Mouse (Mus musculus) adrenal gland, adult 18-20 months (tissue): ENCODE results near the gene Lsm2. TPM values are rescaled to one million over a fixed set of nuclear protein-coding genes. Genes with fewer than 3 reads are reported as not detected.
"Not testable (repeated sequence)": the region's sequence is repeated elsewhere in the genome, so short reads cannot be mapped to it uniquely, and the experiment has no call there.

ENCODE experiments used
- DNase-seq, 2 experiments: peaks; one replicate each; pipeline ENCODE4 v3.0.0; 2021 to 2022; ENCODE audit warnings: low spot score in 2 of 2
- total RNA-seq, 2 experiments: library from RNA; stranded (reverse); gene quantifications; 1 replicate in 1 of 2; 2 replicates in 1 of 2; pipeline ENCODE4 v1.2.3; 2021

Lsm2 gene
- total RNA-seq, 2 experiments from 2014 or later, result 31.9 to 34.5 TPM

GRCm38 (mm10) chr17:35027277-35028068 lies 45.8 kb downstream of the Lsm2 start, which contains the start of gene Sapcd1:
Gene Sapcd1, minus strand, starts transcription at chr17:35028016.
- DNase-seq, result no peak

- DNase-seq, result no peak
Measured at GRCm38 (mm10) chr17:35028315-35028714, 46.7 kb downstream of the Lsm2 start.

GRCm38 (mm10) chr17:35029691-35030532 lies 48.2 kb downstream of the Lsm2 start:
- DNase-seq, result no peak

- no peak for DNase-seq
Measured at GRCm38 (mm10) chr17:35031272-35031671, 49.6 kb downstream of the Lsm2 start.

- no peak for DNase-seq
Measured at GRCm38 (mm10) chr17:35031880-35032279, 50.2 kb downstream of the Lsm2 start.

- DNase-seq, result no peak
Measured at GRCm38 (mm10) chr17:35032323-35032870, 50.7 kb downstream of the Lsm2 start.

GRCm38 (mm10) chr17:35033703-35034102 lies 52.0 kb downstream of the Lsm2 start:
- DNase-seq, result not testable (repeated sequence)

- DNase-seq, result no peak
Measured at GRCm38 (mm10) chr17:35034896-35035295, 53.2 kb downstream of the Lsm2 start.

Other genes starting within 250 kb of the Lsm2 start
- gene C4b, start 238.0 kb upstream of the Lsm2 start, total RNA-seq, result 100 to 1,000 TPM in 1 of 2 experiments, 10 to 100 TPM in 1; 99.1 to 174 TPM
- over 10,000 TPM in 1 of 2 experiments, 1,000 to 10,000 TPM in 1; 3,976 to 16,190 TPM for gene Cyp21a1, start 177.3 kb upstream of the Lsm2 start, total RNA-seq
- 10 to 100 TPM; 54.2 to 62.5 TPM for gene Stk19, start 144.9 kb upstream of the Lsm2 start, total RNA-seq
- gene Dxo, start 144.8 kb upstream of the Lsm2 start, total RNA-seq, result 10 to 100 TPM; 75.5 to 82.1 TPM
- gene Skiv2l, start 131.7 kb upstream of the Lsm2 start, total RNA-seq, result 10 to 100 TPM; 60.8 to 65.9 TPM
- gene Nelfe, start 131.5 kb upstream of the Lsm2 start, total RNA-seq, result 10 to 100 TPM; 46.1 to 54.5 TPM
- gene Cfb, start 119.3 kb upstream of the Lsm2 start, total RNA-seq, result 10 to 100 TPM; 14.6 to 38.9 TPM
- gene Zbtb12, start 102.4 kb upstream of the Lsm2 start, total RNA-seq, result 10 to 100 TPM in 1 of 2 experiments, 1 to 10 TPM in 1; 9.9 to 12.4 TPM
- gene Gm20547, start 99.8 kb upstream of the Lsm2 start, total RNA-seq, result under 1 TPM in 1 of 2 experiments, not detected in 1; 0.19 TPM
- 10 to 100 TPM; 88.3 to 89.2 TPM for gene C2, start 83.6 kb upstream of the Lsm2 start, total RNA-seq
- gene Ehmt2, start 83.4 kb upstream of the Lsm2 start, total RNA-seq, result 100 to 1,000 TPM; 101 to 144 TPM
- under 1 TPM; 0.30 to 0.51 TPM for gene Slc44a4, start 67.4 kb upstream of the Lsm2 start, total RNA-seq
- gene Neu1, start 50.6 kb upstream of the Lsm2 start, total RNA-seq, result 10 to 100 TPM; 22.5 to 24.3 TPM
- gene Hspa1b, start 22.6 kb upstream of the Lsm2 start, total RNA-seq, result 100 to 1,000 TPM; 635 to 643 TPM
- gene Gm20481, start 11.9 kb upstream of the Lsm2 start, total RNA-seq, result under 1 TPM in 1 of 2 experiments, not detected in 1; 0.60 TPM
- 100 to 1,000 TPM; 195 to 256 TPM for gene Hspa1a, start 9.7 kb upstream of the Lsm2 start, total RNA-seq
- under 1 TPM; 0.30 to 0.58 TPM for gene Hspa1l, start 9.2 kb upstream of the Lsm2 start, total RNA-seq
- 10 to 100 TPM; 49.8 to 64.8 TPM for gene Vars, start 19.1 kb downstream of the Lsm2 start, total RNA-seq
- under 1 TPM; 0.50 to 0.61 TPM for gene Vwa7, start 34.7 kb downstream of the Lsm2 start, total RNA-seq
- under 1 TPM in 1 of 2 experiments, not detected in 1; 0.51 TPM for gene Sapcd1, start 46.2 kb downstream of the Lsm2 start, total RNA-seq
- gene Msh5, start 64.9 kb downstream of the Lsm2 start, total RNA-seq, result 1 to 10 TPM; 1.1 to 1.3 TPM
- gene Clic1, start 68.1 kb downstream of the Lsm2 start, total RNA-seq, result 10 to 100 TPM; 71.9 to 92.9 TPM
- gene Ddah2, start 77.2 kb downstream of the Lsm2 start, total RNA-seq, result 10 to 100 TPM in 1 of 2 experiments, 1 to 10 TPM in 1; 9.1 to 17.0 TPM
- gene Ly6g6c, start 83.5 kb downstream of the Lsm2 start, total RNA-seq, result not detected
- gene Mpig6b, start 84.3 kb downstream of the Lsm2 start, total RNA-seq, result under 1 TPM; 0.13 to 0.22 TPM
- not detected for gene Ly6g6e, start 95.0 kb downstream of the Lsm2 start, total RNA-seq
- not detected for gene Ly6g6d, start 96.2 kb downstream of the Lsm2 start, total RNA-seq
- not detected for gene Ly6g6f, start 103.7 kb downstream of the Lsm2 start, total RNA-seq
- 10 to 100 TPM; 75.0 to 88.2 TPM for gene Abhd16a, start 107.4 kb downstream of the Lsm2 start, total RNA-seq
- gene Ly6g5c, start 126.4 kb downstream of the Lsm2 start, total RNA-seq, result not detected
- under 1 TPM; 0.33 to 0.67 TPM for gene Ly6g5b, start 133.6 kb downstream of the Lsm2 start, total RNA-seq
- gene Gpank1, start 139.6 kb downstream of the Lsm2 start, total RNA-seq, result 10 to 100 TPM; 14.8 to 16.2 TPM
- 100 to 1,000 TPM; 192 to 217 TPM for gene Csnk2b, start 140.2 kb downstream of the Lsm2 start, total RNA-seq
- gene D17H6S53E, start 144.5 kb downstream of the Lsm2 start, total RNA-seq, result 10 to 100 TPM; 28.8 to 34.6 TPM
- not detected for gene Apom, start 150.2 kb downstream of the Lsm2 start, total RNA-seq
- gene Bag6, start 153.3 kb downstream of the Lsm2 start, total RNA-seq, result 100 to 1,000 TPM; 307 to 394 TPM
- 100 to 1,000 TPM; 214 to 251 TPM for gene Prrc2a, start 183.0 kb downstream of the Lsm2 start, total RNA-seq
- 10 to 100 TPM in 1 of 2 experiments, 1 to 10 TPM in 1; 6.1 to 11.2 TPM for gene Aif1, start 194.2 kb downstream of the Lsm2 start, total RNA-seq
- 1 to 10 TPM; 3.5 to 4.1 TPM for gene Lst1, start 206.6 kb downstream of the Lsm2 start, total RNA-seq
- gene Ltb, start 212.6 kb downstream of the Lsm2 start, total RNA-seq, result 1 to 10 TPM; 2.0 to 6.5 TPM
- under 1 TPM; 0.36 to 0.83 TPM for gene Tnf, start 220.1 kb downstream of the Lsm2 start, total RNA-seq
- gene Lta, start 223.5 kb downstream of the Lsm2 start, total RNA-seq, result not detected
- gene Gm16181, start 239.0 kb downstream of the Lsm2 start, total RNA-seq, result not detected